Mouse (Mus musculus): Measurements from ENCODE around the gene Sptbn1. TPM values are rescaled to one million over a fixed set of nuclear protein-coding genes. Genes with fewer than 3 reads are reported as not detected.

The Sptbn1 gene
- polyA plus RNA-seq, 1 experiment from 2014 or later = 59.4 TPM

DNA sequence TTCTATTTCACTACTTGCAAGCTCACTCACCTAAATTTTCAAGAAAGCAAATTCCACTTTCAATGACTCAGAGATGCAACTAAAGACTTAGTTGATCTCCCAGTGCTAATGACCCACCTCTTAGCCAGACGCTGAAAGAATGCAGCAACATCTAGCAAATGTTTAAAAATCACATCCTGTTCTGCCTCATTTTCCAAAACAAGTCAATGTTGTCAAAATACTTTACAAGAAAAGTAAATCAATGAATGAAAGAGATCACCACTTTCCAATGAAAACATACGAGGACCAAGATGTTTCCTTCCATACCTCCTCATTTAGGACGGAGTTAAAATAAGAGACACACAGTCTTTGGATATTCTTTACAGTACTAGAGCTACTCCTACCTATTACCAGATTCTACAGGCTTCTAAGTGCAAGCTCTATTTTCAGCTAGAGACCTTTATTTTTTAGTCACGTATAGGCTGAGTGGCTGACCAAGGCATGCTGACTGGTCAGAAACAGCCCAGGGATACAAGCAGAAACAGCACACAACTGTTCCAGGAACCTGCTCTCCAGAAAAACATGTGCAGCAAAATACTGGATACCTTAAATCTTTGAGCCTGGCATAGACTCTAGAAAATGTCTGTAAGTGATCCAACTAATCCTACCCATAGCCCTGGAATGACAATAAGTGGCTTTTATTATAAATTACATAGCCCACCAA, 71.5 kb downstream of the Sptbn1 start:
- H3K9me3 ChIP-seq = no peaks in the 10 kb centered on the region
- WGBS = 71% methylated on average over 4 of the region's 4 CpGs
- no peaks in the 10 kb centered on the region for H3K36me3 ChIP-seq (replicated peaks)
- no peak for DNase-seq (ENCODE audit: extremely low spot score, low spot score)
- no peaks in the 10 kb centered on the region for H3K27me3 ChIP-seq (ENCODE audit: poor library complexity, severe bottlenecking)
- peak overlapping the region; percentile 65 for H3K4me3 ChIP-seq
- no peak overlapping the region for H3K27ac ChIP-seq
- peaks cover 42% of the 10 kb centered on the region for H3K4me1 ChIP-seq

DNA sequence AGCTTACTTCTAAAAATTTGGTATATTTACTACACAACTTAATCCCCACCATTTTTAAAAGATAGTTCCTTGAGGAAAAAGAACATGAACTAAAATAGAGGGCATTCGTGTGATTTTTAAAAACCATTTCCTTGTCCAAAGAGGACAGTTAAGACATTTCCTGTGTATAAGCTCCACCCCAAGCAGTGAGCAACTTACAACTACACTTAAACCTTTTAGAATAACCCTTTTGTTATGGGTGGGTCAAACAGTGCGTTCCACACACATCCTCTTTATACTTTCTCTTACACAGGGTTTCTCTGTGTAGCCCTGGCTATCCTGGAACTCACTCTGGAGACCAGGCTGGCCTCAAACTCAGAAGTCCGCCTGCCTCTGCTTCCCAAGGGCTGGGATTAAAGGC, 72.2 kb downstream of the Sptbn1 start:
- Histone ChIP-seq H3K36me3 (replicated peaks) (no peaks in the 10 kb centered on the region), H3K27ac (no peak overlapping the region), H3K27me3 (ENCODE audit: poor library complexity, severe bottlenecking) (no peaks in the 10 kb centered on the region), H3K9me3 (no peaks in the 10 kb centered on the region), H3K4me1 (peaks cover 42% of the 10 kb centered on the region), H3K4me3 (peak overlapping the region; percentile 65; the same call in 1 of the 2 replicates)
- WGBS = 84% methylated on average over 3 of the region's 3 CpGs
- no peak for DNase-seq (ENCODE audit: extremely low spot score, low spot score)

DNA sequence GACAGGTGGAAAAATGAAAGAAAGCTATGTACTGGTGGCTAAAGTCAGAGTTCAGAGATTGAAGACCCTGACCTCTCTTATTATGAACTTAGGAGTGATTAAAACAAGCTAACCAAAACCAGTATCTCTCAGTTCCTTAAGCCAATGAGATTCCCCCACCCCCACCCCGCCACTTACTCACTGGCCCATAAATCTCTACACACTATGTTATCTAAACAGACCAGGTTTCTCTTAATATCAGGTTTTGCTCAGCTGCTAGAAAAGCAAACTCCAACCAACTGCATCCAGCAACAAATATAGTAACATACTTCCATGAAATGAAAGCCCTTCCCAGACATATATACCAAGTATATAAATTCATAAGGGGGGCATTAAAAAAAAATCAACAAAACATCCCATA, 73.2 kb downstream of the Sptbn1 start:
- DNase-seq (ENCODE audit: extremely low spot score, low spot score) = no peak
- no peaks in the 10 kb centered on the region for H3K9me3 ChIP-seq
- WGBS = 77% methylated on average over 1 of the region's 1 CpGs
- H3K4me1 ChIP-seq = peaks cover 42% of the 10 kb centered on the region
- no peak overlapping the region for H3K27ac ChIP-seq
- no peak overlapping the region for H3K4me3 ChIP-seq
- no peaks in the 10 kb centered on the region for H3K27me3 ChIP-seq (ENCODE audit: poor library complexity, severe bottlenecking)
- H3K36me3 ChIP-seq (replicated peaks) = no peaks in the 10 kb centered on the region

DNA sequence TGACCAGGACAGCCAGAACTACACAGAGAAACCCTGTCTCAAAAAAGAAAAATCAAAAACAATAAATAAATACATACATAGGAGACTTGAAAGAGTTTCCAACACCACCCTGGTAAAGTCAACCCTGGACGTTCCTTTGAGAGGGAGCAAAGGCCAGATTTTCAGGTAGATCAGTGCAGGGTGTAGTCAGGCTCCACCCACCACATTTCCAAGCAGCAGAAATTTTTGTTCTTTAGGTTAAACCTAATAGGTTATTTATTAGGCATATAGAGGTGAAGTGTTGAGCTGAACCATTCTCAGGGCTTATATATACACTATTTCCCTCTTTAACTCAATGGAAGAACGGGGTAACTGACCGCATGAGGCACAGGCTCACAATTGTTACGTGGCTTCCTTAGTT, 77.0 kb downstream of the Sptbn1 start:
- 94% methylated on average over 4 of the region's 4 CpGs for WGBS
- Histone ChIP-seq H3K4me3 (no peak overlapping the region), H3K27ac (no peak overlapping the region), H3K4me1 (peaks cover 25% of the 10 kb centered on the region), H3K27me3 (ENCODE audit: poor library complexity, severe bottlenecking) (no peaks in the 10 kb centered on the region), H3K9me3 (no peaks in the 10 kb centered on the region), H3K36me3 (replicated peaks) (no peaks in the 10 kb centered on the region)
- DNase-seq (ENCODE audit: extremely low spot score, low spot score) = no peak

DNA sequence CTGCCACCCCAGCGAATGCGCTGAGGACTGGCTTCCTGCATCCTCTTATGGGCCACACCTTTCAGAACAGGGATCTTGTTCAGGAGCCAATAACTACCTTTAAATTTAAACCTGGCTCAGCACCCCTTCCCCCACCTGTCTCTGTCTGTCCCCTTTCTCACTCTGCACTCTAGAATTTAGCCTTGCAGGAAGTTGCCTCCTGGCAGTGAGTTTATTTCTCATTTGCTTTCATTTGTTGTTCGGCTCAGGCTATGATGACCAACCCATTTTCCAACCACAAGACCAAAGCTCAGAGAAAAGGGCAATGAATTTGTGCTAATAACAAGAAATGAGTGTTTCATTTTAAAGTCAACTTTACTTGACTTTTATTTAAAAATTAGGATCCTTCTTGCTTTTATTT, 77.9 kb downstream of the Sptbn1 start:
- Histone ChIP-seq H3K4me1 (peaks cover 25% of the 10 kb centered on the region), H3K27ac (no peak overlapping the region), H3K27me3 (ENCODE audit: poor library complexity, severe bottlenecking) (no peaks in the 10 kb centered on the region), H3K36me3 (replicated peaks) (no peaks in the 10 kb centered on the region), H3K9me3 (no peaks in the 10 kb centered on the region), H3K4me3 (no peak overlapping the region)
- DNase-seq (ENCODE audit: extremely low spot score, low spot score) = no peak
- WGBS = 96% methylated on average over 3 of the region's 3 CpGs

DNA sequence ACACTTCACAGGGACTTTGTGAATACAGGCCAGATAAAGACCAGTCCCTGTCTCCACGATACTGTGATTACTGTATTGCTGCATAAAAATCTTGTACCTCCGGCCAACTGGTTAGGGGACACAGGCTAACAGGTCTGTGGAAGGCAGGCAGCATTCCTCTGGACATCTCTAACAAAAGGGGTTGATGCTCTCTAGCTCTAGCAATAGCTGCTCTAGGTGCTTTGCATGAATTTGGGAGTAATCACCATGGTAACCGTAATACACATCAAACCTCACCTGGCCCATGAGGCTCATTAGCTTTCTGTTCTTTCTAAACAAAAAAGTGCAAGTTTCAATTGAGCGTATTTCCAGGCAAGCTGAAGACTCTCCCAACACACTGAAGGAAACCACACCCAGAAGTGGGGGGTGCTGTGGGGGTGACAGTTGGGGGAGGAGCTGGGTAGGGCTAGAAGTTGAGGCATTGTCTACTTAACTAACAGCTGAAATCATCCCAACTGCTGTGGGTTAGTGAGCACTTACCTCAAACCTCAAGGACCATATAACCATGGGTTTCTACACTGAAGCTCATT, 81.0 kb downstream of the Sptbn1 start:
- H3K27me3 ChIP-seq (ENCODE audit: poor library complexity, severe bottlenecking) = no peaks in the 10 kb centered on the region
- H3K4me3 ChIP-seq = no peak overlapping the region
- H3K4me1 ChIP-seq = peaks cover 22% of the 10 kb centered on the region
- H3K36me3 ChIP-seq (replicated peaks) = no peaks in the 10 kb centered on the region
- no peak for DNase-seq (ENCODE audit: extremely low spot score, low spot score)
- H3K27ac ChIP-seq = no peak overlapping the region
- H3K9me3 ChIP-seq = no peaks in the 10 kb centered on the region
- 77% methylated on average over 4 of the region's 4 CpGs for WGBS

DNA sequence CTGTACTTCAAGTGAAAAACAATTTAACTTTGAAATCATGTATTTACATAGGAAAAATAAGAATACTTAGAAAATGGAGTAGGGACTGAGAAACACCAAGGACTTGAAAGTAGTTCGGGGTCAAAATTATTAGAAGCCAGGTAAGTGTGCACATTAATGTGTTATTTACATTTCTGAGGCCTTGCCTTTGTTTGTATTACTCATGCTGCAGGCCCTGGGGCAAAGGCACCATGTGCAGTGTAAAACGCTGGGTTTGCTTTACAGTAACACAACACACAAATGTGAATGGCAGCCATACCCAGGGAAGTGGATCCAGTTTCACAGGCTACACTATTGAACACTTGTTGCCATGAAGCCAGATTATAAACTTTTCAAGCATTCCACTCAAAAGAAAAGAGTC, 83.4 kb downstream of the Sptbn1 start:
- DNase-seq (ENCODE audit: extremely low spot score, low spot score) = no peak
- 87% methylated on average over 2 of the region's 2 CpGs for WGBS
- no peaks in the 10 kb centered on the region for H3K9me3 ChIP-seq
- H3K27me3 ChIP-seq (ENCODE audit: poor library complexity, severe bottlenecking) = no peaks in the 10 kb centered on the region
- no peak overlapping the region for H3K27ac ChIP-seq
- no peaks in the 10 kb centered on the region for H3K36me3 ChIP-seq (replicated peaks)
- peaks cover 22% of the 10 kb centered on the region for H3K4me1 ChIP-seq
- no peak overlapping the region for H3K4me3 ChIP-seq

DNA sequence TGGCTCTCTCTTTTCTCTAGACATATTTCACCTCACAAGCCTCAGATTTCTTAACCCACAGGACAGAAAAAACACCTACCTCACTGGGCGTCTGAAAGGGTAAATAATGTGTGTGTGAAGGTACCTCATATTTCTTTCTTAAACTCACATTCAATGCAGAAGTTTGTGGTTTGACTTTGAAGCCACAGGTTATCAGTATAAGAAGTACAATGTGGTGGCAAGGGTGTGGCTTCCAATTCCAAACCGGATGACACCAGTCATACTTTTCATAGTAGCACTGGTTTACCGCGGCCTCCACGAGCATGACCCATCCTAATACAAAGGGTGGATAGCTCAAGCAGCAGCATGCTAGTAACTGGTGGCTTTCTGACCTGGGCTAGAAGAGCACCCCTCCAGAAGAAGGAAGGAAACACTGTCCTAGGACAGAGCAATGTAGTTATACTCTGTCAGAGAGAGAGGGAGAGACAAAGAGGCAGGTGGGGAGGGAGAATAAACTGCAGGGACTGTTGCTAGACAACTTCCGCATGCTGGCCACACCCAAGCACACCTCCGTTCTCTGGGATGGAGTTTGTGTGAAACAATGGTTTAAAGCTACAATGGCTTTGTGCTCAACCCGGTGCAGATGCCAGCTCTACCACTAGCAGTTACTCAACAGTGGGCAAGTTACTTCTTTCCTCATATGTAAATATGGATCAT, 85.1 kb downstream of the Sptbn1 start:
- H3K36me3 ChIP-seq (replicated peaks) = no peaks in the 10 kb centered on the region
- H3K4me3 ChIP-seq = no peak overlapping the region
- WGBS = 90% methylated on average over 8 of the region's 8 CpGs
- H3K27ac ChIP-seq = no peak overlapping the region
- H3K9me3 ChIP-seq = no peaks in the 10 kb centered on the region
- H3K27me3 ChIP-seq (ENCODE audit: poor library complexity, severe bottlenecking) = no peaks in the 10 kb centered on the region
- peaks cover 22% of the 10 kb centered on the region for H3K4me1 ChIP-seq
- no peak for DNase-seq (ENCODE audit: extremely low spot score, low spot score)

DNA sequence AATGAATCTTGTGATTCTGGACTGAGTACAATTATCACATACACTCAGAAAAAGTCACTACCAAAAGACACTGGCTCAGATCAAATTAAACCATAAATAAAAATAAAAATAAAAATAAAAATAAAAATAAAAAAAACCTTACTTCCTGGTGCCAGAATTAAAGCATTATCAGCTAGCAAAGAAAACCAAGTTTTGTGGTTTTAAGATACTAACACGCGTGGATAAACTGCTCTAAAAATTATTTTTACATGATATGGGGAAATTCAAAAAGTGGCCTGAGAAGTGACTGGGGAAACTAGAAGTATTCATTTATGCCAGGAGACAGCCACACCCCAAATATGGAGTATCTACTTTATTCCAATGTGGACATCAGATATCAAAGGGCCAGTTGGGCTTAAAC, 89.8 kb downstream of the Sptbn1 start:
- Histone ChIP-seq H3K27me3 (ENCODE audit: poor library complexity, severe bottlenecking) (no peaks in the 10 kb centered on the region), H3K4me3 (no peak overlapping the region), H3K27ac (no peak overlapping the region), H3K9me3 (no peaks in the 10 kb centered on the region), H3K36me3 (replicated peaks) (peaks cover 5% of the 10 kb centered on the region; the same call in 1 of the 2 replicates), H3K4me1 (peaks cover 20% of the 10 kb centered on the region)
- 95% methylated on average over 2 of the region's 2 CpGs for WGBS
- DNase-seq (ENCODE audit: extremely low spot score, low spot score) = no peak

DNA sequence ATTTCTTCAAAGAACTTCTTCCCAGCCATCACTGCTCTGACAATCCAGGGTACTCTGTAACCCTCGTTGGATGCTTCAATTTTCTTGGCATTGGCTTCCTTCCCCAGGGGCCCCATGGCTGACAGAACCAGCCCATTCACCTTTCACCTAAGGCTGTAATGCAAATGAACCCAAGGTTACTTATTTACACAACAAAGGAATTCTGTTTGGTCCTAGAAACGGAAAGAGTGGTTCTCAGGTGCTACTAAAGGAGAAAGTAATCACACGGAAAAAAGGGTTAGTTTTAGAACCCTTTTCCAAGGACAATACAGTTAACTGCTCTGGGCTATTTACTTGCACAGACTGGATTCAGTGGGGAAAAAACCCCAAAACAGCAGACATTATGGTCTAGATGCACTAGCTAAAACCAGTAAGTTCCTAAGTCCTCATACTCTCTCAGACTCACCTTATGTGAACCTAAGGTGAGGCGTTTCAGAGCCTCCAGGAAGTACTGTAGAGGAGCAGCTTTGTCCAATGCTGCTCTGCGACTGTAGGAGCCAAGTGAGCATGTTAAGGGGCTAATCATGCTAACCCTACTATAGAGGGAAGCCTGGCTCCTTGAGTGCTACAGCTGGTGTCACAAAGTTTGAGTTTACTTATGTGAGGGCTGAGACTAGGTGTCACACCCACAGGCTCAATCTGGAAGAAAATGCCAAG, 90.7 kb downstream of the Sptbn1 start:
- WGBS = 37% methylated on average over 5 of the region's 5 CpGs

DNA sequence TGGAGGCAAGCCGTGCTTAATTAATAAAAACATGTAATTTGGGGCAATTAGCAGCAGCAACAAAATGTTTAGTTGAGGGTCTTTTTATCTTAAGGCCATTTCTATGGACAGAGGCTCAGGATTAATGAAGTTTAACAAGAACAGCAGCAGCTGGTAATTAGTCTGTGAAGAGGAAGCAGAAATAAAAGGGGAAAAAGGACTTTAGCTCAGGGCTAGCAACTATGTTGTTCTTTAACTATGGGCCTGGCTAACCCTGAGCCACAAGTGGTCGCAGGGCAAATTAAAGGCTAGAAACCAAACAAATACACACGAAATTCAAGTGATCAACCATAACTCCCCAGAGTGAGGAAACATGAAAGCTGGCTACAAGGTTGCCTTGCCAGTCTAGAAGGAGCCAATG, 91.9 kb downstream of the Sptbn1 start:
- H3K27ac ChIP-seq = no peak overlapping the region
- H3K27me3 ChIP-seq (ENCODE audit: poor library complexity, severe bottlenecking) = no peaks in the 10 kb centered on the region
- H3K4me1 ChIP-seq = peaks cover 20% of the 10 kb centered on the region
- DNase-seq (ENCODE audit: extremely low spot score, low spot score) = no peak
- H3K4me3 ChIP-seq = no peak overlapping the region
- 53% methylated on average over 3 of the region's 3 CpGs for WGBS
- peaks cover 5% of the 10 kb centered on the region; the same call in 1 of the 2 replicates for H3K36me3 ChIP-seq (replicated peaks)
- no peaks in the 10 kb centered on the region for H3K9me3 ChIP-seq

More for the DNA sequence above, 90.7 kb downstream of the Sptbn1 start:
- Histone ChIP-seq H3K27me3 (ENCODE audit: poor library complexity, severe bottlenecking) (no peaks in the 10 kb centered on the region), H3K4me3 (no peak overlapping the region), H3K36me3 (replicated peaks) (peaks cover 5% of the 10 kb centered on the region; the same call in 1 of the 2 replicates), H3K4me1 (peaks cover 20% of the 10 kb centered on the region), H3K27ac (no peak overlapping the region), H3K9me3 (no peaks in the 10 kb centered on the region)
- no peak for DNase-seq (ENCODE audit: extremely low spot score, low spot score)

DNA sequence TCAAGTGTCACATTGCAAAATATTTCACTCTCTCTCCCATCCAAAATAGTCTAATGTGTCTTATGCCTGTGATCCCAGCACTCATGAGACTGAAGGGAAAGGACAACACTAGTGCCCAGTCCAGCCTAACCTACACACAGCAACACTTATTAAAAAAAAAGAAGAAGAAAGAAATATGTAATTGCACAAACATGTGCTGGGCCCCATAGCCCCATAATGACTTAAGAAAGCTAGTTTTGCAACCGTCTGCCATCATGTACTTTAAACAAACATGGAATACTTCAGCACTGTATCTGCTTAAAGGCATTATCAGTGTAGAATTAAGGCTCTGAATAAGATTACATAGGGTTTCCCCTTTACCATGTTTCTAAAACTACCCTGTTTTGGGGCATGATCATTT, 92.4 kb downstream of the Sptbn1 start:
- Histone ChIP-seq H3K4me1 (peaks cover 20% of the 10 kb centered on the region), H3K36me3 (replicated peaks) (peaks cover 5% of the 10 kb centered on the region; the same call in 1 of the 2 replicates), H3K4me3 (no peak overlapping the region), H3K9me3 (no peaks in the 10 kb centered on the region), H3K27me3 (ENCODE audit: poor library complexity, severe bottlenecking) (no peaks in the 10 kb centered on the region), H3K27ac (no peak overlapping the region)
- DNase-seq (ENCODE audit: extremely low spot score, low spot score) = no peak
- WGBS = 84% methylated on average over 1 of the region's 1 CpGs
